Mouse (Mus musculus) forebrain, embryonic 14.5 days (tissue): ENCODE data around the gene Mrgpre. TPM values are rescaled to one million over a fixed set of nuclear protein-coding genes. Genes with fewer than 3 reads are reported as not detected.

Experiments
- ATAC-seq: fragments of 200-750 bp; cut with Nextera tagmentation; 2 replicates; pipeline ENCODE4 v1.8.0; 2017; ENCODE audit warnings: mild to moderate bottlenecking, moderate library complexity
- DNase-seq: peaks from one replicate; pipeline ENCODE4 v3.0.0-alpha.2; 2015; ENCODE audit warnings: low spot score
- H3K27ac ChIP-seq: fragments of 300-500 bp; sonication (generic); 2 replicates; pipeline ENCODE4 v1.5.1; 2014; ENCODE audit warnings: low read depth, mild to moderate bottlenecking, control low read depth, low read length, moderate library complexity
- H3K27me3 ChIP-seq: fragments of 300-500 bp; sonication (generic); replicated peaks from 2 replicates; pipeline ENCODE4 v1.6.1; 2014; ENCODE audit warnings: low read length, control low read depth, mixed read lengths; ENCODE audit not compliant: control insufficient read depth, insufficient read depth
- H3K36me3 ChIP-seq: fragments of 300-500 bp; sonication (generic); 2 replicates; pipeline ENCODE4 v1.6.1; 2014; ENCODE audit warnings: low read length, control low read depth; ENCODE audit not compliant: control insufficient read depth, insufficient read depth
- H3K4me1 ChIP-seq: fragments of 300-500 bp; sonication (generic); 2 replicates; pipeline ENCODE4 v1.6.1; 2014; ENCODE audit warnings: antibody characterized with exemption, low read length, control low read depth; ENCODE audit not compliant: control insufficient read depth, insufficient read depth
- H3K4me2 ChIP-seq: fragments of 300-500 bp; sonication (generic); 2 replicates; pipeline ENCODE4 v1.6.1; 2014; ENCODE audit warnings: mild to moderate bottlenecking, control low read depth, low read length
- H3K4me3 ChIP-seq: fragments of 300-500 bp; sonication (generic); 2 replicates; pipeline ENCODE4 v1.5.1; 2014; ENCODE audit warnings: low read depth, low read length, control low read depth
- H3K9ac ChIP-seq: fragments of 300-500 bp; sonication (generic); 2 replicates; pipeline ENCODE4 v1.6.1; 2014; ENCODE audit warnings: mild to moderate bottlenecking, low read length, control low read depth, moderate library complexity
- H3K9me3 ChIP-seq: fragments of 300-500 bp; sonication (generic); replicated peaks from 2 replicates; pipeline ENCODE4 v1.6.1; 2016; ENCODE audit warnings: low read length, control low read depth, mixed read lengths; ENCODE audit not compliant: control insufficient read depth
- WGBS: fragments of 180-500 bp; shearing (Covaris S2); extraction: QIAGEN DNeasy Blood & Tissue Kit; methylation state at CpG from one replicate; pipeline ENCODE4 v1.1.7; 2014; 5-methylcytosine and 5-hydroxymethylcytosine counted together
- polyA plus RNA-seq: library from polyadenylated mRNA; unstranded; fragments of >200 nt; fragmentation: Nextera tagmentation; extraction: Ambion mirVana; gene quantifications from 2 replicates; pipeline ENCODE4 v1.2.1, GENCODE M21; 2014

The Mrgpre gene
- polyA plus RNA-seq, 1 experiment from 2014 or later: 2.6 TPM

GRCm38 (mm10) chr7:143763794-143764193, 20.5 kb downstream of the Mrgpre start:
- H3K4me2 ChIP-seq: no peak overlapping the region

DNA sequence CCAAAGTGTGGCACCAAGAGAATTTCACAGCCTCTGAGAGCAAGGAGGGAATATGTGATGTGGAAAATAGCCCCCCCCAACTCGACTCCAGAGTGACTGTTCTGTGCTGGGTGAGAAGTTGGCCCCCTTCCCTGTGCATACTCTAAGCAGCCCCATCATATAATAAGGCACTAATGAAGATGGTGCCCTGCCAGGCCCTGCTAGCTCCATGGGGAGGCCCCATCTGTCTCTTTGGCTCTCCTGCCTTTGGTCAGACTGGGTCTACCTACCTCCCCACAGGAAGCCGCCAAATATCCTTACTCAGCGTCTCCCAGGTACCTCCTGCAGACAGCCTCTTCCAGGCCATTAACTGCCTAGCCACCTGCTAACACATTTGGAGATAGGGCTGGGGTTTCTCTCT, 25.3 kb downstream of the Mrgpre start:
- peak; percentile 36 for DNase-seq
- ATAC-seq: no peak
- 46% methylated on average over 3 of the region's 3 CpGs for WGBS

More at GRCm38 (mm10) chr7:143763794-143764193, 20.5 kb downstream of the Mrgpre start:
- Histone ChIP-seq H3K4me1 (no peaks in the 10 kb centered on the region), H3K9me3 (no peaks in the 10 kb centered on the region), H3K36me3 (no peaks in the 10 kb centered on the region), H3K4me3 (no peak overlapping the region), H3K27ac (no peak overlapping the region), H3K9ac (no peak overlapping the region), H3K27me3 (0 out of 2 replicates have a peak, but pooled peaks cover 4% of the 10 kb centered on the region)
- ATAC-seq: peak; percentile 62; the same call in 1 of the 2 replicates
- 28% methylated on average over 3 of the region's 3 CpGs for WGBS
- peak; percentile 71 for DNase-seq

DNA sequence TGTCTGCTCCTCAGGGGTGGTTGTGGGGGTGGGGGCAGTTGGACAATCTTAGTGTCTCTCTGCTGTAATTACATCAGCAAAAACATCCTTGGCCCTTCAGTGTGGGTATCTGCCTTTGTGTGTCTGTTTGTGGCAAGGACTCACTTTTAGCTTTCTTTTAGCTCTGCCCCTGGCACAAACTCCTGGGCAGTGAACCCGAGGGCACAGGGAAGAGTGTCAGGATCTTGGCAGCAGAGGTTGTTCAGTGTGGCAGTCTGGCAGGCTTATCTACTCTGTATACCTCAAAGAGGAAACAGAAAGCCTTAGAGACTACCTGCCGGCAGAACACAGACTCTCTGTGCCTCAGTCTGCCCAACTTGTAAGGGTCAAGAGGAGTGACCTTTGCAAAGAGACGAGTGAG, 26.6 kb downstream of the Mrgpre start:
- ATAC-seq (no peak), DNase-seq (no peak)
- Histone ChIP-seq H3K9me3 (no peaks in the 10 kb centered on the region), H3K4me3 (no peak overlapping the region), H3K27ac (no peak overlapping the region), H3K4me2 (no peak overlapping the region), H3K36me3 (no peaks in the 10 kb centered on the region), H3K4me1 (peaks cover 7% of the 10 kb centered on the region; the same call in 1 of the 2 replicates), H3K9ac (no peak overlapping the region), H3K27me3 (peaks cover 6% of the 10 kb centered on the region; the same call in 1 of the 2 replicates)
- 76% methylated on average over 3 of the region's 3 CpGs for WGBS

More for the DNA sequence above, 25.3 kb downstream of the Mrgpre start:
- Histone ChIP-seq H3K27ac (no peak overlapping the region), H3K9ac (no peak overlapping the region), H3K36me3 (no peaks in the 10 kb centered on the region), H3K4me3 (no peak overlapping the region), H3K9me3 (no peaks in the 10 kb centered on the region), H3K4me2 (no peak overlapping the region), H3K4me1 (peaks cover 7% of the 10 kb centered on the region; the same call in 1 of the 2 replicates), H3K27me3 (peaks cover 6% of the 10 kb centered on the region; the same call in 1 of the 2 replicates)

DNA sequence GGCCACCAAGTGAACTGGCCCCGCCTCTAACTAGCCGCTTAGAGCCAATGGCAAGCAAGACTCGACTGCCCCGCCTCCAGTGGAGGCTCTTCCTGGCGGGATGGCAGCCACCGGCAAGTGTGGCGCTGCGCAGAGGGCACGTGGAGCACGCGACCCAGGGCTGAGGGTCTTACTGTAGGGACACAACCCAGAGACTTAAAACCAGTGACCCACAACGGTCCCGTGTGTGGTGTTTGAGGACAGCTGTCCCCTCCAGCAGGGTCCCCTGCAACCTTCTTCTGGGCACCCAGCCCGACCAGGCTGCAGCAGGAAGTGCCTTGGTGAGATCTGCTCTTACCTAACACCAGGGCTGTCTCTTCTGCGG, 27.3 kb downstream of the Mrgpre start:
- peak overlapping the region; percentile 28 for H3K4me3 ChIP-seq
- no peak overlapping the region for H3K27ac ChIP-seq
- DNase-seq: peak; percentile 90
- H3K9me3 ChIP-seq: no peaks in the 10 kb centered on the region
- ATAC-seq: peak; percentile 92
- peak overlapping the region; percentile 13; the same call in 1 of the 2 replicates for H3K9ac ChIP-seq
- H3K4me2 ChIP-seq: peak overlapping the region; percentile 66
- peaks cover 7% of the 10 kb centered on the region; the same call in 1 of the 2 replicates for H3K4me1 ChIP-seq
- 2% methylated on average over 15 of the region's 15 CpGs for WGBS
- H3K36me3 ChIP-seq: no peaks in the 10 kb centered on the region
- peaks cover 6% of the 10 kb centered on the region; the same call in 1 of the 2 replicates for H3K27me3 ChIP-seq

GRCm38 (mm10) chr7:143756125-143757026, 27.9 kb downstream of the Mrgpre start, which contains the start of gene Osbpl5:
Gene Osbpl5 (minus strand): TSS chr7:143756985.
- peak within 1 kb of the TSS; percentile 28 for H3K4me3 ChIP-seq
- WGBS: 29% methylated on average over 22 of the region's 22 CpGs
- H3K9me3 ChIP-seq: no peaks in the 10 kb centered on the region
- peaks cover 7% of the 10 kb centered on the region; the same call in 1 of the 2 replicates for H3K4me1 ChIP-seq
- peak within 1 kb of the TSS; percentile 66 for H3K4me2 ChIP-seq
- peak within 1 kb of the TSS; percentile 29 for H3K9ac ChIP-seq
- ATAC-seq (0 out of 2 replicates have a peak, but pooled peaks have one; percentile 6), DNase-seq (no peak)
- H3K36me3 ChIP-seq: no peaks in the 10 kb centered on the region
- peaks cover 6% of the 10 kb centered on the region; the same call in 1 of the 2 replicates for H3K27me3 ChIP-seq
- no peak within 1 kb of the TSS for H3K27ac ChIP-seq

DNA sequence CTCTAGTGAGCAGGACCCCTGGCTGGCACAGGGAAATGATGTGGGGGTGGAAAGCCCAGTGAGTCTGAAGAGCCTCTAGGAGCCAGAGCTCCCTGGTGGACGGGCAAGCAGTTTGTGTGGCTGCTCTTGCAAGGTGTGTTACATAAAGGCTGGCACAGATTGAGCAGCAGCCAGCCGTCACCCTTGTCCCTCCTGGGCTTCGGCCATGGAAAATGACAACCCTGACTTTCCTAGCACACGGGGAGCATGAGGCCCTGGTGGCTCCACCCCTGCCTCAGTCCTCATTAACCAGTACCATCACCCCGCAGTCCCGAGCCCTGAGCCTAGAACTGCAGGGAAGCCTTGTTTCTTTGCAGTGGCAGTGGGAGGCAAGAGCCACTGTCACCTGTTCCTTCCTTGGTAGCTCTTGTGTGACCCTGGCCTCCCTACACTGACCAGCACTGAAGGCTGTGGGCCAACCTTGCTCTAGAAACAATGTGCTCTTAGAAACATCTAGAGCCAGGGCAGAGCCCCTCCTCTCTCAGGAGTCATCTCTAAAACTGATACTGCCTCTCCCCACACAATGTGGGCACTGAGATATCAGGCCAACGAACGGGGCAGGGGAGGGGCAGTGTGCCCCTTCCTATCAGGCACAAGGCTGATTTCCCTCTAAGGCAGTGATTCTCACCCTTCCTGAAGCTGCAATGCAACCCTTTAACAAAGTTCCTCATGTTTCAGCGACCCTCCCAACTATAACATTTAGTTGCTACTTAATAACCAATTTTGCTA, 28.8 kb downstream of the Mrgpre start:
- H3K36me3 ChIP-seq: no peaks in the 10 kb centered on the region
- H3K4me1 ChIP-seq: peaks cover 7% of the 10 kb centered on the region; the same call in 1 of the 2 replicates
- no peak overlapping the region for H3K4me3 ChIP-seq
- H3K27ac ChIP-seq: no peak overlapping the region
- no peaks in the 10 kb centered on the region for H3K9me3 ChIP-seq
- no peak for DNase-seq
- no peak overlapping the region for H3K4me2 ChIP-seq
- H3K9ac ChIP-seq: no peak overlapping the region
- no peak for ATAC-seq
- H3K27me3 ChIP-seq: peaks cover 6% of the 10 kb centered on the region; the same call in 1 of the 2 replicates
- WGBS: 72% methylated on average over 9 of the region's 9 CpGs

GRCm38 (mm10) chr7:143753990-143754715, 30.1 kb downstream of the Mrgpre start:
- no peaks in the 10 kb centered on the region for H3K36me3 ChIP-seq
- peaks cover 7% of the 10 kb centered on the region; the same call in 1 of the 2 replicates for H3K4me1 ChIP-seq
- H3K9ac ChIP-seq: no peak overlapping the region
- DNase-seq (peak; percentile 71), ATAC-seq (0 out of 2 replicates have a peak, but pooled peaks have one; percentile 6)
- H3K4me3 ChIP-seq: no peak overlapping the region
- H3K9me3 ChIP-seq: no peaks in the 10 kb centered on the region
- WGBS: 53% methylated on average over 5 of the region's 5 CpGs
- H3K27me3 ChIP-seq: peaks cover 6% of the 10 kb centered on the region; the same call in 1 of the 2 replicates
- H3K4me2 ChIP-seq: no peak overlapping the region
- no peak overlapping the region for H3K27ac ChIP-seq

- Histone ChIP-seq H3K36me3 (no peaks in the 10 kb centered on the region), H3K4me3 (no peak overlapping the region), H3K9me3 (no peaks in the 10 kb centered on the region), H3K4me1 (peaks cover 11% of the 10 kb centered on the region; the same call in 1 of the 2 replicates), H3K27ac (no peak overlapping the region), H3K9ac (no peak overlapping the region), H3K27me3 (peaks cover 6% of the 10 kb centered on the region; the same call in 1 of the 2 replicates), H3K4me2 (no peak overlapping the region)
- WGBS: 74% methylated on average over 3 of the region's 3 CpGs
- ATAC-seq (no peak), DNase-seq (no peak)
Observed at GRCm38 (mm10) chr7:143752606-143753005, 31.7 kb downstream of the Mrgpre start.
